Mouse (Mus musculus): ENCODE measurements around the gene Slc10a7. TPM values are rescaled to one million over a fixed set of nuclear protein-coding genes. Genes with fewer than 3 reads are reported as not detected.

The Slc10a7 gene
- polyA plus RNA-seq, 1 experiment, result 5.2 TPM

DNA sequence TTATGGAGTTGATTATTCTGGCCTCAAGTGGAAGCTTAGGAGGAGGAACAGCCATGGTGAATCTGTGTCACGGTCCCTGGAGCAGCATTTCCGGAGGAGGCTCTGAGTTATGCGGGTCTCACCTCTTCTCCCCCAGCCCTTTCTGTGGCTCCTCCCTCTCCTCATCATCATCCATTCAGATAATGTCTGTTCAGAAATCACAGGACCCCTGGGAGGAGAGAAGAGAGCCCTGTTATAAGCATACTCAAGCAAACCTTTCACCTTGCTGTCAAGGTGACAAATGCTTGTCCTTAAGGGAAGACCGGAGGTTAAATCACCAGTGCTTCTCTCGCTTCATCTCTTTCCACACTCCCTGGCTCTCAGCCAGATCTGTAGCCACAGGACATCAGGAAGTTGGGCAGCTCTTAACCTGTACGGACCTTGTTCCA is 86.3 kb downstream of the Slc10a7 start:
- TF ChIP-seq POLR2A (IDR thresholded peaks at IDR 0.05; ENCODE audit: low read depth, low read length) (no peak), CTCF (IDR thresholded peaks at IDR 0.05; ENCODE audit: extremely low read depth, insufficient read length, insufficient replicate concordance, low read depth, low read length) (no peak)
- 37% methylated on average over 6 of the region's 6 CpGs for WGBS
- Histone ChIP-seq H3K27ac (ENCODE audit: insufficient read depth, low read depth, low read length) (no peak overlapping the region), H3K4me1 (ENCODE audit: control insufficient read depth, insufficient read depth, insufficient read length, low read length) (no peaks in the 10 kb centered on the region; the same call in 1 of the 2 replicates), H3K36me3 (ENCODE audit: control insufficient read depth, insufficient read depth, low read length) (no peaks in the 10 kb centered on the region; the same call in none of the 2 replicates), H3K4me3 (ENCODE audit: low read depth, low read length) (no peak overlapping the region), H3K27me3 (ENCODE audit: control insufficient read depth, insufficient read depth, low read length) (no peaks in the 10 kb centered on the region)

DNA sequence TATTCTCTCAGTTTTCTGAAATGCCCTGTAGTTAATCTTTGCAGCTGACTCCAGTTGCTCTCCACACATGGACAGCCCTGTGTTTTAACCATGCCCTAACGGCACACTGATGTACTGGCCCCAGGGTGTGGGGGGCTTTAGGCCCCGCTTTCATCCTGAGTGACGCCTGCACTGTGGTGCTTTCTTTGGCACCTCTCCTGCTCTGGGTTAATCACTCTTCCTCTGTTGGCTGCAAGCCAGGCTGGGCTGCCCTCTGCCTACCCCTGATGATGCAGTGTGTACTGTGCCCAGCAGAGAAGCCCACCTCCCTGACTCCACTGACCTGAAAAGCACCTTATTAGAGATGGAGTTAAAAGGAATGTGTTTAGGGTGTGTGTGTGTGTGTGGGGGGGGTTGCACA is 89.1 kb downstream of the Slc10a7 start:
- TF ChIP-seq POLR2A (IDR thresholded peaks at IDR 0.05; ENCODE audit: low read depth, low read length) (no peak), CTCF (IDR thresholded peaks at IDR 0.05; ENCODE audit: extremely low read depth, insufficient read length, insufficient replicate concordance, low read depth, low read length) (no peak)
- 59% methylated on average over 3 of the region's 3 CpGs for WGBS
- Histone ChIP-seq H3K27me3 (ENCODE audit: control insufficient read depth, insufficient read depth, low read length) (no peaks in the 10 kb centered on the region), H3K36me3 (ENCODE audit: control insufficient read depth, insufficient read depth, low read length) (no peaks in the 10 kb centered on the region), H3K4me3 (ENCODE audit: low read depth, low read length) (no peak overlapping the region), H3K27ac (ENCODE audit: insufficient read depth, low read depth, low read length) (no peak overlapping the region), H3K4me1 (ENCODE audit: control insufficient read depth, insufficient read depth, insufficient read length, low read length) (no peaks in the 10 kb centered on the region; the same call in 1 of the 2 replicates)

DNA sequence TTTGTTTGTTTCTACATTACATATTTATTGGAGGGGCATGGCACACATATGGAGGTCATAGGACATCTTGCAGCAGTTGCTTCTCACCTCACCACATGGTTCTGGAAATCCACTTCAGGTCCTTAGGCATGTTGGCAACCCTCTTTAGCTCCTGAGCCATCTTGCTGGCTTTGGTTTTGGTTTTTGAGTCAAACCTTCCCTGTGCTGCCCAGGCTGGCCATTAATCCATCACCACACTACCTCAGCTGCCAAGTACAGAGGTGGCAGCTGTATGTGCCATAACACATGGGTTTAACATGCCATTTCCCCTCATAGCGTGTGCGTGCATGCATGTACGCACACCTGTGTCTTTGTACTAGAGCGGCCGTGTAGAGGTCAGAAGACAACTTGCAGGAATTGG is 93.9 kb downstream of the Slc10a7 start:
- no peak overlapping the region for H3K27ac ChIP-seq (ENCODE audit: insufficient read depth, low read depth, low read length)
- H3K4me1 ChIP-seq (ENCODE audit: control insufficient read depth, insufficient read depth, insufficient read length, low read length), result no peaks in the 10 kb centered on the region
- H3K4me3 ChIP-seq (ENCODE audit: low read depth, low read length), result no peak overlapping the region
- H3K36me3 ChIP-seq (ENCODE audit: control insufficient read depth, insufficient read depth, low read length), result peaks cover 5% of the 10 kb centered on the region; the same call in 1 of the 2 replicates
- TF ChIP-seq POLR2A (IDR thresholded peaks at IDR 0.05; ENCODE audit: low read depth, low read length), result no peak
- TF ChIP-seq CTCF (IDR thresholded peaks at IDR 0.05; ENCODE audit: extremely low read depth, insufficient read length, insufficient replicate concordance, low read depth, low read length), result no peak
- over 99% methylated on average over 5 of the region's 5 CpGs for WGBS
- H3K27me3 ChIP-seq (ENCODE audit: control insufficient read depth, insufficient read depth, low read length), result no peaks in the 10 kb centered on the region

DNA sequence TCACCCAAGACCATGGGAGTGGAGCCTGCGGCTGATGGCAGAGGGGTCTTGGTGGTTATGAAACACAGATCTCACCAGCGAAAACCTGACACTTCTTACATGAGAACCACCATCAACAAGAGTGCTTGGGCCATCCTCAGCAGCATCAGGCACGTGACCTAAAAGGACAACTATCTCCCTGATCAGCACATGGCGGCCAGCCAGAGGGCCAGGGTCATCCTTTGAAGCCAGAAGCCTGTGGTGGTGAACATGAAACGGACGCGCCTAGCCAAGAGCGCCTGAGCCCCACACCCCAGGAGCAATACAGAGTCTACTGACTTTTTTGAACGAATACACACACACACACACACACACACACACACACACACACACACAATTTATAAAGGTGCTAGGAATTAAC is 95.3 kb downstream of the Slc10a7 start:
- H3K27me3 ChIP-seq (ENCODE audit: control insufficient read depth, insufficient read depth, low read length), result no peaks in the 10 kb centered on the region
- 96% methylated on average over 9 of the region's 9 CpGs for WGBS

DNA sequence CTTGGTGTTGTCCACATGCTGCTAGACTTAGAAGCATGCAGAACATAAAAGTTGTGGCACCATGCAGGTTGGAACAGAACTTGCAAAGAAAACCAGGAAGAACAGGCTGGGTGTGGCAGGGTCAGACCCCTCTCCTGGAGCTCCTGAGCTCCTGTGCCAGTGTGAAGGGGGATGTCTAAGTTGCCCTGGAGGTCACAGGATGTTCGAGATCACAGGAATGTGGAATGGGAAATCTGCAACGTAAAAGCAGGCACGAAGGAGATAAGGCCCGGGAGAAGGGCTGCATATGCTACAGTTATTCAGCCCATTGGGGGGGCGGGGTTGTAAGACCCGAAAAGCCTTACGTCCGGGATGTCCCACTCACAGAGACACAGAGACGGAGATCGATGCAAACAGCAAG is 100.2 kb downstream of the Slc10a7 start:
- H3K27me3 ChIP-seq (ENCODE audit: control insufficient read depth, insufficient read depth, low read length), result no peaks in the 10 kb centered on the region
- no peak for TF ChIP-seq CTCF (IDR thresholded peaks at IDR 0.05; ENCODE audit: extremely low read depth, insufficient read length, insufficient replicate concordance, low read depth, low read length)
- TF ChIP-seq POLR2A (IDR thresholded peaks at IDR 0.05; ENCODE audit: low read depth, low read length), result no peak
- no peak overlapping the region for H3K4me3 ChIP-seq (ENCODE audit: low read depth, low read length)
- no peaks in the 10 kb centered on the region for H3K4me1 ChIP-seq (ENCODE audit: control insufficient read depth, insufficient read depth, insufficient read length, low read length)
- WGBS, result 86% methylated on average over 10 of the region's 10 CpGs
- H3K36me3 ChIP-seq (ENCODE audit: control insufficient read depth, insufficient read depth, low read length), result peaks cover 2% of the 10 kb centered on the region; the same call in 1 of the 2 replicates
- no peak overlapping the region for H3K27ac ChIP-seq (ENCODE audit: insufficient read depth, low read depth, low read length)

More for the DNA sequence above, 95.3 kb downstream of the Slc10a7 start:
- no peaks in the 10 kb centered on the region for H3K4me1 ChIP-seq (ENCODE audit: control insufficient read depth, insufficient read depth, insufficient read length, low read length)
- no peak overlapping the region for H3K4me3 ChIP-seq (ENCODE audit: low read depth, low read length)
- H3K36me3 ChIP-seq (ENCODE audit: control insufficient read depth, insufficient read depth, low read length), result peaks cover 5% of the 10 kb centered on the region; the same call in 1 of the 2 replicates
- TF ChIP-seq CTCF (IDR thresholded peaks at IDR 0.05; ENCODE audit: extremely low read depth, insufficient read length, insufficient replicate concordance, low read depth, low read length) (no peak), POLR2A (IDR thresholded peaks at IDR 0.05; ENCODE audit: low read depth, low read length) (no peak)
- no peak overlapping the region for H3K27ac ChIP-seq (ENCODE audit: insufficient read depth, low read depth, low read length)

DNA sequence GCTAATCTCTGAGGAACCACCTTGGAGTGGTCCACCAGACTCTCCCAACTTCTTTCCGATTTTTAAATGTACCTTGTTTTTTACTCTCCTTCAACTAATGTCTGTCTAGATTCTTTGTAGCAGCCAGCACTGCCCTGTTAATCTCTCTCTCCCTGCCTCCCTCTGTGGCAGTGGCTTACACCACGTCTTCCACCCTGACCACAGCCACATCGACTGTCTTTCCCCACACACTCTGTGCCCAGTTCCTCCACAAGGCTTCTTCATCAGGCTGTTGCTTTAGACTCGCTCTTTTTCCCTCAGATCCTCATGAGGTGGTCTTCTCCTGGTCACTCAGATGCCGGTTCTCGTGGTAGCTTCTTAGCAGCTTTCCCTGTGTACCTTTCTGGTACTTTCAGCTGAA is 101.9 kb downstream of the Slc10a7 start:
- H3K4me1 ChIP-seq (ENCODE audit: control insufficient read depth, insufficient read depth, insufficient read length, low read length), result no peaks in the 10 kb centered on the region
- 89% methylated on average over 6 of the region's 6 CpGs for WGBS
- TF ChIP-seq POLR2A (IDR thresholded peaks at IDR 0.05; ENCODE audit: low read depth, low read length), result no peak
- TF ChIP-seq CTCF (IDR thresholded peaks at IDR 0.05; ENCODE audit: extremely low read depth, insufficient read length, insufficient replicate concordance, low read depth, low read length), result no peak
- H3K4me3 ChIP-seq (ENCODE audit: low read depth, low read length), result no peak overlapping the region
- H3K36me3 ChIP-seq (ENCODE audit: control insufficient read depth, insufficient read depth, low read length), result no peaks in the 10 kb centered on the region; the same call in 1 of the 2 replicates
- H3K27me3 ChIP-seq (ENCODE audit: control insufficient read depth, insufficient read depth, low read length), result no peaks in the 10 kb centered on the region
- no peak overlapping the region for H3K27ac ChIP-seq (ENCODE audit: insufficient read depth, low read depth, low read length)

DNA sequence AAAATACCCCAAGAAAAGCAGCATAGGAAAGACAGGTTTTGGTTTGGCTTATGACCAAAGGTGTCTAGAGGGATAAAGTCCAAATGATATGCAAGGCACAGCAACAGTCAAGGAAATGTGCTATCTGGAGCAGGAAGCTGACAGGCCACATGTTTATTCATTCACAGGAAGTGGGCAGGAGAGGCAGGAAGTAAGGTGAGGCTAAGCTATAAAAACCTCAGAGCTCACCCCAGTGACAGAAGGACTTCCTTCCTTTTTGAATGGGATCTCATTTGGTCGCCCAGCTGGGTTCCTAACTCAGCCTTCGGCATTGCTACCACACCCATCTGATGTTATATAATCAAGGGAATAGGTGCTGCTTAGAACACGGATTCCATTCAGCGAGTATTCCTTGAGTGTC is 113.2 kb downstream of the Slc10a7 start:
- 59% methylated on average over 4 of the region's 4 CpGs for WGBS
- TF ChIP-seq CTCF (IDR thresholded peaks at IDR 0.05; ENCODE audit: extremely low read depth, insufficient read length, insufficient replicate concordance, low read depth, low read length), result no peak
- TF ChIP-seq POLR2A (IDR thresholded peaks at IDR 0.05; ENCODE audit: low read depth, low read length), result no peak
- peak overlapping the region; percentile 39; the same call in 1 of the 2 replicates for H3K27ac ChIP-seq (ENCODE audit: insufficient read depth, low read depth, low read length)

More for the DNA sequence above, 113.2 kb downstream of the Slc10a7 start:
- Histone ChIP-seq H3K36me3 (ENCODE audit: control insufficient read depth, insufficient read depth, low read length) (no peaks in the 10 kb centered on the region), H3K4me3 (ENCODE audit: low read depth, low read length) (no peak overlapping the region), H3K4me1 (ENCODE audit: control insufficient read depth, insufficient read depth, insufficient read length, low read length) (peaks cover 6% of the 10 kb centered on the region), H3K27me3 (ENCODE audit: control insufficient read depth, insufficient read depth, low read length) (no peaks in the 10 kb centered on the region)
